Comparison of ENCODE assay signal across 19 mouse cellular contexts in genomic region chr1:86176066-86176465, GRCm38 (mm10). TPM values are rescaled to one million over a fixed set of nuclear protein-coding genes. Genes with fewer than 3 reads are reported as not detected.
DNase-seq lines count a peak whose midpoint lies in the region; ATAC-seq and TF ChIP-seq lines count a peak whose summit lies in the region.
"Had no signal": no experiment of that assay in that cellular context is flagged by ENCODE, and none has a peak within 500 bp of the region (broad histone marks: within the 10 kb centered on the region; RNA-seq: fewer than 3 reads in every experiment).

No protein-coding gene starts in this region.

- no peak overlapping the region for H3K4me2 ChIP-seq in neural tube, embryonic 13.5 days
- H3K4me2 ChIP-seq in liver, embryonic 16.5 days (ENCODE audit: low read depth, low read length), result no peak overlapping the region
- H3K4me2 ChIP-seq in forebrain, postnatal 0 days (ENCODE audit: low read depth), result no peak overlapping the region
- H3K4me2 ChIP-seq: midbrain, embryonic 13.5 days had no signal

- H3K4me1 ChIP-seq in neural tube, embryonic 13.5 days (replicated peaks), result no peaks in the 10 kb centered on the region
- H3K4me1 ChIP-seq in liver, embryonic 16.5 days (ENCODE audit: control insufficient read depth, low read depth, low read length), result no peaks in the 10 kb centered on the region; the same call in 1 of the 2 replicates
- H3K4me1 ChIP-seq in forebrain, postnatal 0 days (ENCODE audit: insufficient read depth), result no peaks in the 10 kb centered on the region
- H3K4me1 ChIP-seq: midbrain, embryonic 13.5 days had no signal

- TF ChIP-seq CTCF in forebrain, postnatal 0 days (IDR thresholded peaks at IDR 0.05; ENCODE audit: low read depth), result no peak

- no peaks in the 10 kb centered on the region for H3K9me3 ChIP-seq in neural tube, embryonic 13.5 days
- no peaks in the 10 kb centered on the region for H3K9me3 ChIP-seq in liver, embryonic 16.5 days (replicated peaks; ENCODE audit: control insufficient read depth, low read length)
- H3K9me3 ChIP-seq in forebrain, postnatal 0 days (ENCODE audit: low read length), result no peaks in the 10 kb centered on the region
- H3K9me3 ChIP-seq: midbrain, embryonic 13.5 days had no signal

- H3K4me3 ChIP-seq in neural tube, embryonic 13.5 days, result no peak overlapping the region
- no peak overlapping the region for H3K4me3 ChIP-seq in liver, embryonic 16.5 days (ENCODE audit: low read depth, low read length)
- H3K4me3 ChIP-seq in forebrain, postnatal 0 days (ENCODE audit: low read depth, low read length), result no peak overlapping the region
- H3K4me3 ChIP-seq: erythroblast, embryonic 14.5 days; midbrain, embryonic 13.5 days; myocyte had no signal

- WGBS in neural tube, embryonic 13.5 days, result 33% methylated on average over 2 of the region's 2 CpGs
- 72% methylated on average over 2 of the region's 2 CpGs for WGBS in liver, embryonic 16.5 days (ENCODE audit: insufficient replicate concordance)
- 93% methylated on average over 2 of the region's 2 CpGs for WGBS in forebrain, postnatal 0 days

- H3K9ac ChIP-seq in neural tube, embryonic 13.5 days, result 0 out of 2 replicates have a peak overlapping the region, but pooled peaks have one; percentile 14
- no peak overlapping the region for H3K9ac ChIP-seq in liver, embryonic 16.5 days (ENCODE audit: low read depth, low read length)
- no peak overlapping the region for H3K9ac ChIP-seq in forebrain, postnatal 0 days
- H3K9ac ChIP-seq: midbrain, embryonic 13.5 days had no signal

- ATAC-seq in neural tube, embryonic 13.5 days (ENCODE audit: low read depth), result no peak
- ATAC-seq in liver, embryonic 16.5 days (ENCODE audit: low read depth), result peak; percentile 81
- no peak for ATAC-seq in forebrain, postnatal 0 days
- ATAC-seq: activated CD4-positive, CD25-positive, alpha-beta regulatory T cell, adult 4 months; forebrain, embryonic 16.5 days; midbrain, embryonic 13.5 days had no signal

- peaks cover 78% of the 10 kb centered on the region for H3K36me3 ChIP-seq in neural tube, embryonic 13.5 days
- no peaks in the 10 kb centered on the region for H3K36me3 ChIP-seq in liver, embryonic 16.5 days (ENCODE audit: control insufficient read depth, insufficient read depth)
- H3K36me3 ChIP-seq in forebrain, postnatal 0 days (ENCODE audit: insufficient read depth), result peaks cover 47% of the 10 kb centered on the region

- H3K27ac ChIP-seq in neural tube, embryonic 13.5 days (replicated peaks), result no peak overlapping the region
- peak overlapping the region; percentile 6; the same call in 1 of the 2 replicates for H3K27ac ChIP-seq in liver, embryonic 16.5 days (ENCODE audit: low read length)
- H3K27ac ChIP-seq in forebrain, postnatal 0 days (ENCODE audit: low read depth, low read length), result no peak overlapping the region
- H3K27ac ChIP-seq: midbrain, embryonic 13.5 days had no signal

- DNase-seq in neural tube, embryonic 10.5 days (ENCODE audit: extremely low spot score, low spot score), result no peak
- peak; percentile 52 to 73 for DNase-seq in kidney, postnatal 25 days
- DNase-seq in cerebellum, adult 9-11 months, result no peak
- DNase-seq in forebrain, postnatal 0 days, result no peak
- no peak for DNase-seq in urinary bladder, postnatal 10 days (ENCODE audit: low spot score)
- DNase-seq: adrenal gland, postnatal 36 days; cerebellum, postnatal 14 days; gastrocnemius, postnatal 14 days; heart, postnatal 36 days; lung, adult 2 months; right cerebral cortex, postnatal 14 days; thymus, adult 18-20 months had no signal

- no peaks in the 10 kb centered on the region for H3K27me3 ChIP-seq in neural tube, embryonic 13.5 days
- H3K27me3 ChIP-seq in liver, embryonic 16.5 days (ENCODE audit: control insufficient read depth, insufficient read depth, low read depth, low read length), result no peaks in the 10 kb centered on the region
- no peaks in the 10 kb centered on the region for H3K27me3 ChIP-seq in forebrain, postnatal 0 days (ENCODE audit: insufficient read depth, low read length)
- H3K27me3 ChIP-seq: midbrain, embryonic 13.5 days had no signal

RNA-seq across cellular contexts. Expression of gene Armc9, which starts 21.5 kb away (rescaled TPM):
- 28.9 and 32.9 TPM in 2 replicates for polyA plus RNA-seq in neural tube, embryonic 13.5 days (2015; fragmentation: Nextera tagmentation; extraction: Ambion mirVana)
- polyA plus RNA-seq in liver, embryonic 16.5 days (2015; fragmentation: Nextera tagmentation; extraction: Ambion mirVana), result 8.4 and 10.6 TPM in 2 replicates
- 25.9 and 29.1 TPM in 2 replicates for total RNA-seq in forebrain, postnatal 0 days (2014; rRNA removed)
- 30.8 and 35.2 TPM in 2 replicates for polyA plus RNA-seq in forebrain, postnatal 0 days (2015; fragmentation: Nextera tagmentation; extraction: Ambion mirVana)

RNA-seq across cellular contexts. Expression of gene Gm21972, which starts 42.6 kb away (rescaled TPM):
- polyA plus RNA-seq in neural tube, embryonic 13.5 days (2015; fragmentation: Nextera tagmentation; extraction: Ambion mirVana), result not detected in 2 replicates
- 0.14 TPM in 1 of 2 replicates, not detected in the other for polyA plus RNA-seq in liver, embryonic 16.5 days (2015; fragmentation: Nextera tagmentation; extraction: Ambion mirVana)
- 1.5 and 1.8 TPM in 2 replicates for total RNA-seq in forebrain, postnatal 0 days (2014; rRNA removed)
- polyA plus RNA-seq in forebrain, postnatal 0 days (2015; fragmentation: Nextera tagmentation; extraction: Ambion mirVana), result 0.52 and 0.54 TPM in 2 replicates
- polyA plus RNA-seq: activated CD4-positive, CD25-positive, alpha-beta regulatory T cell, adult 4 months; forebrain, embryonic 16.5 days; lung, adult 2 months had no signal

Comparison
In these comparisons a context has a peak if more than half of its experiments do, and no peak if none do; other contexts are left out.
1. DNase-seq: peak in kidney, postnatal 25 days (2 of 2); none in neural tube, embryonic 10.5 days (single experiment), cerebellum, adult 9-11 months (single experiment), forebrain, postnatal 0 days (single experiment) and urinary bladder, postnatal 10 days (single experiment).